Mouse (Mus musculus): ENCODE data around the gene Usp17lb. TPM values are rescaled to one million over a fixed set of nuclear protein-coding genes. Genes with fewer than 3 reads are reported as not detected.
"Not testable (repeated sequence)": the region's sequence is repeated elsewhere in the genome, so short reads cannot be mapped to it uniquely, and the experiment has no call there.

Gene Usp17lb
- not detected in 2 replicates for polyA plus RNA-seq (2012; rRNA removed)

DNA sequence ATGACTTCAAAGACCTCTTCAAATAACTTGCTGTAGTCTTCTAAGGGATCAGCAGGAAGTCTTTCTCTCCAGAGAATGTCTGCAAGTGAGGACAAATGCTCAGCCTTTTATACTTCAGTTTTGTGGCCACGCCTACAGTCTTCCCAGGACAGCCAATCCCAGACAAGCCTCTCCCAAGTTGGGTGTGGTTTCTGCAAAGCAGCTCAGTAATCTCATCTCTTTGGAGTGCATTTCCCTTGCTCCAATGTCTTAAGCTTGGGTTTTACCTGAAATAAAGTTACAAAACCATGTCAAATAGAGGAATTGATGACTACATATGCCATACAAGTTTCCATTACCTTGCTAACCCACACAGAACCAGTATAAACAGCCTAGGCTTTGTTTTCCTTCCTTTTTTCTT is at the start of gene Usp17lb:
Gene Usp17lb (minus strand): TSS at position 101 of the 400 bp plus-strand sequence.
- Histone ChIP-seq H3K27me3 (ENCODE audit: control insufficient read depth, insufficient read depth, low read length) (no peaks in the 10 kb centered on the region), H3K27ac (ENCODE audit: insufficient read depth, low read depth, low read length) (no peak within 1 kb of the TSS), H3K4me1 (ENCODE audit: control insufficient read depth, insufficient read depth, insufficient read length, low read length) (no peaks in the 10 kb centered on the region), H3K36me3 (ENCODE audit: control insufficient read depth, insufficient read depth, low read length) (no peaks in the 10 kb centered on the region), H3K4me3 (ENCODE audit: low read depth, low read length) (no peak within 1 kb of the TSS)
- WGBS = 53% methylated on average over 1 of the region's 1 CpGs
- TF ChIP-seq POLR2A (IDR thresholded peaks at IDR 0.05; ENCODE audit: low read depth, low read length) = no peak
- no peak for TF ChIP-seq CTCF (IDR thresholded peaks at IDR 0.05; ENCODE audit: extremely low read depth, insufficient read length, insufficient replicate concordance, low read depth, low read length)

DNA sequence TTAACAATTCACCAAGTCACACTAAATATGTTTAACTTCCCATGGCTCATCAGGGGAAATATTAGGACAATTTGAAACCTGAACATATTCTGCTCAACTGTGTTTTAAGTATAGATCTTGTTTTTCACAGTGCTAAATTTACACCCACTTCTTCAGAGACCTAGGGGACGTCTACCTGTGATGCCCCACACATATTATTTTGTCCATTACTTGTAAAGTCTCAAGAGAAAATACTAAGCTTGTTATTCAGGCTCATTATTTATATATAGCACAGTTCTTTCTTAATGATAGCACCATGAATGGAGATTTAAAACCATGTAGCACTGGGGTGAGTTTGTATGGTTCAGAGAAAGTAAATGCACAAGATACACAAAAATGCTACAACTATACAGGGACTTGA is 35.3 kb upstream of the Usp17lb start, which contains the start of gene Olfr665:
Gene Olfr665 (plus strand): TSS at position 301 of the 400 bp plus-strand sequence.
- H3K27me3 ChIP-seq (ENCODE audit: control insufficient read depth, insufficient read depth, low read length) = no peaks in the 10 kb centered on the region
- no peak within 1 kb of the TSS for H3K27ac ChIP-seq (ENCODE audit: insufficient read depth, low read depth, low read length)
- TF ChIP-seq POLR2A (IDR thresholded peaks at IDR 0.05; ENCODE audit: low read depth, low read length) (no peak), CTCF (IDR thresholded peaks at IDR 0.05; ENCODE audit: extremely low read depth, insufficient read length, insufficient replicate concordance, low read depth, low read length) (no peak)
- 18% methylated on average over 1 of the region's 1 CpGs for WGBS
- no peak within 1 kb of the TSS for H3K4me3 ChIP-seq (ENCODE audit: low read depth, low read length)
- no peaks in the 10 kb centered on the region for H3K4me1 ChIP-seq (ENCODE audit: control insufficient read depth, insufficient read depth, insufficient read length, low read length)
- H3K36me3 ChIP-seq (ENCODE audit: control insufficient read depth, insufficient read depth, low read length) = no peaks in the 10 kb centered on the region

DNA sequence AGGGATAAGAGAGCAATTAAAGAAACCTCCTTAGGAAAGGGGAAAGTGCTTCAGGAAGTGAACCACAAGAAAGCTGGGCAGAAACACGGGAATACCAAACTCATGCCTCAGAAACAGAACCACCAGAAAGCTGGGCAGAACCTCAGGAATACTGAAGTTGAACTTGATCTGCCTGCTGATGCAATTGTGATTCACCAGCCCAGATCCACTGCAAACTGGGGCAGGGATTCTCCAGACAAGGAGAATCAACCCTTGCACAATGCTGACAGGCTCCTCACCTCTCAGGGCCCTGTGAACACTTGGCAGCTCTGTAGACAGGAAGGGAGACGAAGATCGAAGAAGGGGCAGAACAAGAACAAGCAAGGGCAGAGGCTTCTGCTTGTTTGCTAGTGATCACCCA is 19.0 kb upstream of the Usp17lb start:
- no peaks in the 10 kb centered on the region for H3K27me3 ChIP-seq (ENCODE audit: control insufficient read depth, insufficient read depth, low read length)
- TF ChIP-seq CTCF (IDR thresholded peaks at IDR 0.05; ENCODE audit: extremely low read depth, insufficient read length, insufficient replicate concordance, low read depth, low read length) (no peak), POLR2A (IDR thresholded peaks at IDR 0.05; ENCODE audit: low read depth, low read length) (no peak)
- H3K36me3 ChIP-seq (ENCODE audit: control insufficient read depth, insufficient read depth, low read length) = no peaks in the 10 kb centered on the region
- no peak overlapping the region for H3K27ac ChIP-seq (ENCODE audit: insufficient read depth, low read depth, low read length)
- no peaks in the 10 kb centered on the region for H3K4me1 ChIP-seq (ENCODE audit: control insufficient read depth, insufficient read depth, insufficient read length, low read length)
- WGBS = 76% methylated on average over 3 of the region's 3 CpGs
- H3K4me3 ChIP-seq (ENCODE audit: low read depth, low read length) = no peak overlapping the region

DNA sequence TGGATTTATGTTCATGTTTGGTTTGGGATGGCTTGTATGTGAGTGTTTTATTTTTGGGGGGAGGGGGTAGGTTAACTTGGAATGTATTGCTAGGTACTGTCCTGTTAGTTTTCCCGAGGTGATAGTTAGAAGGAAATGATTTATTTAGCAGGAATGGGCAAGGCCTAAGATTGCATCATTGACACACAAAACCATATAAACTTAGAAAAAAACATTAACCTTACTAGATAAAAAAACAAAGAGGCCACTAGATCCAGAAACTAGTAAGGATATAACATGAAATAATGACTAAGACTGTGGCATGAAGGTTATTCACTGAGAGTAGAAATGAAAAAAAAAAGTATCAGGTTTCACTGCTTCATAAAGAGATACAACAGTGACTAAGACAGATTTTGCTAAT is 15.3 kb upstream of the Usp17lb start:
- 70% methylated on average over 1 of the region's 1 CpGs for WGBS
- no peak for TF ChIP-seq POLR2A (IDR thresholded peaks at IDR 0.05; ENCODE audit: low read depth, low read length)
- no peak for TF ChIP-seq CTCF (IDR thresholded peaks at IDR 0.05; ENCODE audit: extremely low read depth, insufficient read length, insufficient replicate concordance, low read depth, low read length)
- Histone ChIP-seq H3K27me3 (ENCODE audit: control insufficient read depth, insufficient read depth, low read length) (no peaks in the 10 kb centered on the region), H3K4me3 (ENCODE audit: low read depth, low read length) (no peak overlapping the region), H3K36me3 (ENCODE audit: control insufficient read depth, insufficient read depth, low read length) (no peaks in the 10 kb centered on the region), H3K27ac (ENCODE audit: insufficient read depth, low read depth, low read length) (no peak overlapping the region), H3K4me1 (ENCODE audit: control insufficient read depth, insufficient read depth, insufficient read length, low read length) (no peaks in the 10 kb centered on the region)

DNA sequence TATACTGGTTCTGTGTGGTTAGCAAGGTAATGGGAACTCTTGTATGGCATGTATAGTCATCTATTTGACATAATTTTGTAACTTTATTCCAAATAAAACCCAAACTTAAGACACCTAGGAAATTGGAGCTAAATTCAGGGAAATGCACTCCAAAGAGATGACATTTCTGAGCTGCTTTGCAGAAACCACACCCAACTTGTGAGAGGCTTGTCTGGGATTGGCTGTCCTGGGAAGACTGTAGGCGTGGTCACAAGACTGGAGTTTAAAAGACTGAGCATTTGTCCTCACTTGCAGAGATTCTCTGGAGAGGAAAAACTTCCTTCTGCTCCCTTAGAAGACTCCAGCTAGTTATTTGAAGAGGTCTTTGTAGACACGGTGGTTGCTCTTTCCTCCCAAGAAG is 14.3 kb upstream of the Usp17lb start, which contains the start of gene Usp17la:
Gene Usp17la (plus strand): TSS at position 301 of the 400 bp plus-strand sequence.
- H3K4me1 ChIP-seq (ENCODE audit: control insufficient read depth, insufficient read depth, insufficient read length, low read length); H3K36me3 ChIP-seq (ENCODE audit: control insufficient read depth, insufficient read depth, low read length); H3K4me3 ChIP-seq (ENCODE audit: low read depth, low read length); H3K27ac ChIP-seq (ENCODE audit: insufficient read depth, low read depth, low read length); H3K27me3 ChIP-seq (ENCODE audit: control insufficient read depth, insufficient read depth, low read length): not testable (repeated sequence)
- WGBS = 62% methylated on average over 2 of the region's 2 CpGs

DNA sequence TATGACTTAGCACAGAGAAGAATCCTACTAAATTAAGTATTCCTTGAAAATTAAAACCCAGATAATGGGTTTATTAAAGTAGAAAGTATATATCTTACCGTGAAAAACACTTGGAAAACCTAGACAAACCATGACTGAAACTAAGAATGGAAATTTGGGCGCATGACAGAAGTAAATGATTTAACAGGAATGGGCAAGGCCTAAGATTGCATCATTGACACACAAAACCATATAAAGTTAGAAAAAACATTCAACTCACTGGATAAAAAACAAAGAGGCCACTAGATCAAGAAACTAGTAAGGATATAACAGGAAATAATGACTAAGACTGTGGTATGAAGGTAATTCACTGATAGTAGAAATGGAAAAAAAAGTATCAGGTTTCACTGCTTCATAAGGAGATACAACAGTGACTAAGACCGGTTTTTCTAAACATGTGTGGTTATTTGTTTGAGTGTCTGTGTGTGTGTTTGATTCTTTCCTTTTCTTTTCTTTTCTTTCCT is 12.9 kb upstream of the Usp17lb start:
- Histone ChIP-seq H3K27me3 (ENCODE audit: control insufficient read depth, insufficient read depth, low read length) (no peaks in the 10 kb centered on the region), H3K4me3 (ENCODE audit: low read depth, low read length) (no peak overlapping the region), H3K27ac (ENCODE audit: insufficient read depth, low read depth, low read length) (no peak overlapping the region), H3K36me3 (ENCODE audit: control insufficient read depth, insufficient read depth, low read length) (no peaks in the 10 kb centered on the region), H3K4me1 (ENCODE audit: control insufficient read depth, insufficient read depth, insufficient read length, low read length) (no peaks in the 10 kb centered on the region)
- TF ChIP-seq CTCF (IDR thresholded peaks at IDR 0.05; ENCODE audit: extremely low read depth, insufficient read length, insufficient replicate concordance, low read depth, low read length) = no peak
- TF ChIP-seq POLR2A (IDR thresholded peaks at IDR 0.05; ENCODE audit: low read depth, low read length) = no peak
- 73% methylated on average over 3 of the region's 3 CpGs for WGBS

DNA sequence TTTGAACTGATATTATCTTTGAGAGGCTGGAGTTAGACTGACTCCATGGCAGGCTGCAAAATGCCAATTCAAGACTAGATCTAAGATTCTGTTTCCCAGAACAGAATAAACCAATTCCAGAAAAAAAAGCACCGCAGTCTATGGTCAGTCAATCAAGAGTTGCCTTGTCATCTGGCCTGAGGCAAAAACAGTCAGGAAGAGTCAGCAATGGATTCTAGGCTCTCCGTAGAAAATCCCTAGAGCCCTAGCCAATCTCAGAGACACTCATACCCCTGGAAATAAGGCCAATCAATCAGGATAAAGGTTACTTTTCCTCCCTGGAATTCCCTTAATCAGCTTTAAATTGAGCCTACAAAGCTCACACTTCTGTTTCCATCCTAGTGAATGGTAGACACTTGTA is 9.1 kb upstream of the Usp17lb start:
- not testable (repeated sequence) for H3K27me3 ChIP-seq (ENCODE audit: control insufficient read depth, insufficient read depth, low read length); H3K4me3 ChIP-seq (ENCODE audit: low read depth, low read length); H3K36me3 ChIP-seq (ENCODE audit: control insufficient read depth, insufficient read depth, low read length); H3K4me1 ChIP-seq (ENCODE audit: control insufficient read depth, insufficient read depth, insufficient read length, low read length); H3K27ac ChIP-seq (ENCODE audit: insufficient read depth, low read depth, low read length)
- WGBS = 83% methylated on average over 2 of the region's 2 CpGs

DNA sequence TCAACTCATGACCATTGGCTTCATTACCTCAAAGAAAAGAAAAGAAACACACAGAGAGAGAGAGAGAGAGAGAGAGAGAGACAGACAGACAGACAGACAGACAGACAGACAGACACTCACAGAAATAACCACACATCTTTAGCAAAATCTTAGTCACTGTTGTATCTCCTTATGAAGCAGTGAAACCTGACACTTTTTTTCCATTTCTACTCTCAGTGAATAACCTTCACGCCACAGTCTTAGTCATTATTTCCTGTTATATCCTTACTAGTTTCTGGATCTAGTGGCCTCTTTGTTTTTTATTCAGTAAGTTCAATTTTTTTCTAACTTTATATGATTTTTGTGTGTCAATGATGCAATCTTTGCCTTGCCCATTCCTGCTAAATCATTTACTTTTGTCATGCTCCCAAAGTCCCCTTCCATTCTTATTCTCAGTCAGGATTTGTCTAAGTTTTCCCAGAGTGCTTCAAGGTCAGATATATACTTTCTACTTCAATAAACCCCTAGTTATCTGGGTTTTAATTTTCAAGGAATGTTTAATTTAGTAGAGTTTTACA is 1.4 kb upstream of the Usp17lb start:
- TF ChIP-seq POLR2A (IDR thresholded peaks at IDR 0.05; ENCODE audit: low read depth, low read length) = no peak
- no peak for TF ChIP-seq CTCF (IDR thresholded peaks at IDR 0.05; ENCODE audit: extremely low read depth, insufficient read length, insufficient replicate concordance, low read depth, low read length)
- 79% methylated on average over 1 of the region's 1 CpGs for WGBS
- no peaks in the 10 kb centered on the region for H3K4me1 ChIP-seq (ENCODE audit: control insufficient read depth, insufficient read depth, insufficient read length, low read length)
- no peaks in the 10 kb centered on the region for H3K27me3 ChIP-seq (ENCODE audit: control insufficient read depth, insufficient read depth, low read length)
- H3K4me3 ChIP-seq (ENCODE audit: low read depth, low read length) = no peak overlapping the region
- no peaks in the 10 kb centered on the region for H3K36me3 ChIP-seq (ENCODE audit: control insufficient read depth, insufficient read depth, low read length)
- no peak overlapping the region for H3K27ac ChIP-seq (ENCODE audit: insufficient read depth, low read depth, low read length)

DNA sequence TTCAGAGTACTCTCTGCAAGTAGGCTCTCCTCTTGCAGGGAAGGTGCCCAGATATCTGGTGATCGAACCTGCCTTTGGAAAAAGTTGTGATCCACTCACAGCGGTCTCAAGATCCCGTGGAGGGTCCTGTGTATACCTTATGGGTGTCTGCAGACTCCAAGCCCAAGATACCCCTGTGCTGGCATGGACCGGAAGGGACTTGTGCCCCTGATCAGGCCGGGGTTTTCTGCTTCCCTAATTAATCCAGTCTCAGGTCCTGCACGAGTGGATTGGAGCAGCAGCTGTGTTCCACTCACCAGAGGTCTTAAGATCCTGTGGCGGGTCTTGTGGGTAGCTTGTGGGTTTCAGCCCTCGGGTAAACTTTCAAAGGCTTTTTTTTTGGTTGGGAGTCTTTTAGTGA is 32.1 kb downstream of the Usp17lb start:
- not testable (repeated sequence) for H3K27me3 ChIP-seq (ENCODE audit: control insufficient read depth, insufficient read depth, low read length); H3K4me3 ChIP-seq (ENCODE audit: low read depth, low read length); H3K36me3 ChIP-seq (ENCODE audit: control insufficient read depth, insufficient read depth, low read length); H3K4me1 ChIP-seq (ENCODE audit: control insufficient read depth, insufficient read depth, insufficient read length, low read length); H3K27ac ChIP-seq (ENCODE audit: insufficient read depth, low read depth, low read length)
- 79% methylated on average over 8 of the region's 8 CpGs for WGBS
